Mouse (Mus musculus) midbrain, embryonic 11.5 days (tissue): ENCODE measurements at regions not wholly inside any gene's neighbourhood (a gene's known extent, or its start where the extent isn't known, plus 50 kb on each side); places are given as distances from the start of the nearest gene placed in this dataset.

Experiments used
- ATAC-seq: fragments of 200-750 bp; cut with Nextera tagmentation; 2 replicates; pipeline ENCODE4 v1.8.0; 2017; ENCODE audit warnings: moderate TSS enrichment, moderate library complexity; ENCODE audit not compliant: low FRiP score
- DNase-seq: peaks from one replicate; pipeline ENCODE4 v3.0.0; 2015; ENCODE audit warnings: low spot score; ENCODE audit errors: missing footprints
- H3K27ac ChIP-seq: fragments of 300-500 bp; sonication (generic); 2 replicates; pipeline ENCODE4 v1.5.1; 2014; ENCODE audit warnings: low read depth, low read length
- H3K27me3 ChIP-seq: fragments of 300-500 bp; sonication (generic); 2 replicates; pipeline ENCODE4 v1.6.1; 2014; ENCODE audit warnings: mild to moderate bottlenecking, low read length, moderate library complexity, mixed read lengths; ENCODE audit not compliant: control insufficient read depth, insufficient read depth
- H3K36me3 ChIP-seq: fragments of 300-500 bp; sonication (generic); 2 replicates; pipeline ENCODE4 v1.6.1; 2014; ENCODE audit warnings: mild to moderate bottlenecking, low read length, moderate library complexity, mixed read lengths; ENCODE audit not compliant: control insufficient read depth, insufficient read depth
- H3K4me1 ChIP-seq: fragments of 300-500 bp; sonication (generic); 2 replicates; pipeline ENCODE4 v1.6.1; 2014; ENCODE audit warnings: low read length; ENCODE audit not compliant: control insufficient read depth, insufficient read depth
- H3K4me2 ChIP-seq: fragments of 300-500 bp; sonication (generic); 2 replicates; pipeline ENCODE4 v1.6.1; 2014; ENCODE audit warnings: mild to moderate bottlenecking, moderate library complexity
- H3K4me3 ChIP-seq: fragments of 300-500 bp; sonication (generic); 2 replicates; pipeline ENCODE4 v1.5.1; 2014; ENCODE audit warnings: low read depth, low read length
- H3K9ac ChIP-seq: fragments of 300-500 bp; sonication (generic); 2 replicates; pipeline ENCODE4 v1.6.1; 2014; ENCODE audit warnings: low read length
- H3K9me3 ChIP-seq: fragments of 300-500 bp; sonication (generic); 2 replicates; pipeline ENCODE4 v1.6.1; 2016; ENCODE audit warnings: low read length; ENCODE audit not compliant: control insufficient read depth
- WGBS: fragments of 180-500 bp; shearing (Covaris S2); extraction: QIAGEN DNeasy Blood & Tissue Kit; methylation state at CpG from one replicate; pipeline ENCODE4 v1.1.7; 2014; 5-methylcytosine and 5-hydroxymethylcytosine counted together

- Histone ChIP-seq H3K4me3 (no peak overlapping the region), H3K36me3 (no peaks in the 10 kb centered on the region), H3K4me2 (no peak overlapping the region), H3K27ac (no peak overlapping the region), H3K9me3 (no peaks in the 10 kb centered on the region), H3K27me3 (no peaks in the 10 kb centered on the region), H3K4me1 (no peaks in the 10 kb centered on the region), H3K9ac (no peak overlapping the region)
- no peak for DNase-seq
- 71% methylated on average over 3 of the region's 3 CpGs for WGBS
- ATAC-seq: no peak
Observed at GRCm38 (mm10) chr9:86961663-86962062, 53.7 kb upstream of the Ripply2 start.

- no peak overlapping the region for H3K27ac ChIP-seq
- no peaks in the 10 kb centered on the region for H3K36me3 ChIP-seq
- DNase-seq: no peak
- H3K27me3 ChIP-seq: no peaks in the 10 kb centered on the region
- ATAC-seq: no peak
- 87% methylated on average over 1 of the region's 1 CpGs for WGBS
- no peaks in the 10 kb centered on the region for H3K4me1 ChIP-seq
- H3K9me3 ChIP-seq: no peaks in the 10 kb centered on the region
- no peak overlapping the region for H3K9ac ChIP-seq
- no peak overlapping the region for H3K4me2 ChIP-seq
- H3K4me3 ChIP-seq: no peak overlapping the region
Observed at GRCm38 (mm10) chr9:86957076-86957475, 58.3 kb upstream of the Ripply2 start.

GRCm38 (mm10) chr9:86955720-86956119, 59.6 kb upstream of the Ripply2 start:
- Histone ChIP-seq H3K9me3 (no peaks in the 10 kb centered on the region), H3K4me3 (no peak overlapping the region), H3K27me3 (no peaks in the 10 kb centered on the region), H3K9ac (no peak overlapping the region), H3K36me3 (no peaks in the 10 kb centered on the region), H3K4me1 (no peaks in the 10 kb centered on the region), H3K27ac (no peak overlapping the region), H3K4me2 (no peak overlapping the region)
- WGBS: 77% methylated on average over 3 of the region's 3 CpGs
- ATAC-seq (no peak), DNase-seq (no peak)

GRCm38 (mm10) chr9:86951958-86952509, 63.3 kb upstream of the Ripply2 start:
- Histone ChIP-seq H3K9ac (no peak overlapping the region), H3K27ac (no peak overlapping the region), H3K4me2 (no peak overlapping the region), H3K36me3 (no peaks in the 10 kb centered on the region), H3K27me3 (no peaks in the 10 kb centered on the region), H3K4me3 (no peak overlapping the region), H3K4me1 (no peaks in the 10 kb centered on the region), H3K9me3 (no peaks in the 10 kb centered on the region)
- ATAC-seq (no peak), DNase-seq (no peak)
- WGBS: 76% methylated on average over 11 of the region's 11 CpGs

GRCm38 (mm10) chr9:86949885-86950284, 65.5 kb upstream of the Ripply2 start:
- Histone ChIP-seq H3K36me3 (no peaks in the 10 kb centered on the region), H3K4me2 (no peak overlapping the region), H3K4me1 (no peaks in the 10 kb centered on the region), H3K27ac (no peak overlapping the region), H3K9me3 (no peaks in the 10 kb centered on the region), H3K4me3 (no peak overlapping the region), H3K9ac (no peak overlapping the region), H3K27me3 (no peaks in the 10 kb centered on the region)
- DNase-seq (no peak), ATAC-seq (no peak)
- 8% methylated on average over 1 of the region's 1 CpGs for WGBS

- no peak overlapping the region for H3K9ac ChIP-seq
- H3K9me3 ChIP-seq: no peaks in the 10 kb centered on the region
- WGBS: 68% methylated on average over 3 of the region's 3 CpGs
- no peak overlapping the region for H3K4me2 ChIP-seq
- DNase-seq: peak; percentile 39
- H3K4me3 ChIP-seq: no peak overlapping the region
- H3K4me1 ChIP-seq: no peaks in the 10 kb centered on the region
- H3K27me3 ChIP-seq: no peaks in the 10 kb centered on the region
- no peak overlapping the region for H3K27ac ChIP-seq
- ATAC-seq: no peak
- no peaks in the 10 kb centered on the region for H3K36me3 ChIP-seq
Observed at GRCm38 (mm10) chr9:86931196-86931595, 50.7 kb upstream of the Snap91 start.
